Mouse (Mus musculus) embryo, embryonic 11.5 days (tissue): ENCODE results near the gene Zic5.

Experiments
- DNase-seq: peaks from one replicate; pipeline ENCODE4 v3.0.0-alpha.2; 2012; ENCODE audit warnings: low read depth, low spot score

The Zic5 gene

GRCm38 (mm10) chr14:122434039-122434438 is 31.4 kb downstream of the Zic5 start:
- DNase-seq: no peak

DNA sequence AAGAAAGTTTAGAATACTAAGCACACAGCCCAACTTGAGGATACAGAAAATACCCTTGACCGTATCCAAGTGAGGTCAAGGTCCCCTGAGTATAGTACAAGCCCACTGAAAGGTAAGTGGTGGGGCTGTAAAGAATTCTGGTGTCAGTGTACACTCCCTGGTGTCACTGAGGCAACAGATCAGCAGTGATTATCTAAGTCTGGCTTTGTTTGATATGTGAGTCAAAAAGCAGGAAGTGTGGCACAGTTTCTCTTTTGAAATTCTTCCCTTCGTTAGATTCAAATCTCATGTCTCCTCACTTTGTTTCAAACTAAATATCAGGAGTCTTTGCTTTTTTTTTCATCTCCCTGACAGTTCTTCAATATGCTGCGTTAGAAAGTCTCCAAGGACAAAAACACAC is 32.9 kb downstream of the Zic5 start:
- DNase-seq: no peak

- no peak for DNase-seq
These were observed 37.8 kb downstream of the Zic5 start for GRCm38 (mm10) chr14:122427654-122428053.

GRCm38 (mm10) chr14:122427204-122427560 is 38.3 kb downstream of the Zic5 start:
- no peak for DNase-seq

- no peak for DNase-seq
These were observed 38.8 kb downstream of the Zic5 start for GRCm38 (mm10) chr14:122426529-122427203.

DNA sequence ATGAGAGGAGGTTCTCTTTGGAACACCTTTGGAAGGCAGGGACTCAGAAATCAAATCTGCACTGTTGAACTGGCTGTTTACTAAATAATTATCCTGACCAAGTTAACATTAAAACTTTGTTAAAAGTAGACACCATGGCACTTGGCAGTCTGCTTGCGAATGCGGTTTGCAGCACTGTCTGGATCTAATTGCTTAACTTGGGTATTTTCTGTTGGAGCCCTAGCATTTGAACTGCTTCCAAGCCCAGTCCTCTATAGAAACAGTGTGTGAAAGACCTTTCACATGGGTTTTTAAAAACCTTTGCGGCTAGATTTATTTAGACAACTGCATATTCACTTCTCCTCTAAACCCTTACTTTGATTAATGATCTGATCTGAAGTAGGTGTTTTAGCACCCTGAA is 41.0 kb downstream of the Zic5 start:
- no peak for DNase-seq

- DNase-seq: no peak
These were observed 49.2 kb downstream of the Zic5 start for GRCm38 (mm10) chr14:122416166-122416771.

DNA sequence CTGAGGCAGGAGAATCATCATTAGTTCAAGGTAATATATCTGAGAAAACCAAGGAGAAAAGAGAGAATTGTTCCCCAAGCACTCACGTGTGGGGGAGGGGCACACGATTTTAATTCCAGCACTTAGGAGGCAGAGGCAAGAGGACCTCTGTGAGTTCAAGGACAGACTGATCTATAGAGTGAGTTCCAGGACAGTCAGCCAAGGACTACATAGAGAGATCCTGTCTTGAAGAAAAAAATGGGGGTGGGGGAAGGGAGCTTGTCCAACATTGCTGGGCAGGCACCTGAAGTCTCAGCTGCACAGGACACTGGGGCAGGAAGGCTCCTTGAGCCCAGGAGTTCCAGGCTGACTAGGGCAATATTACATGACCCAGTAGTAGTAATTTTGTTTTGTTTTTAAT is 50.7 kb downstream of the Zic5 start:
- DNase-seq: no peak

GRCm38 (mm10) chr14:122413542-122413928 is 51.9 kb downstream of the Zic5 start:
- DNase-seq: no peak

DNA sequence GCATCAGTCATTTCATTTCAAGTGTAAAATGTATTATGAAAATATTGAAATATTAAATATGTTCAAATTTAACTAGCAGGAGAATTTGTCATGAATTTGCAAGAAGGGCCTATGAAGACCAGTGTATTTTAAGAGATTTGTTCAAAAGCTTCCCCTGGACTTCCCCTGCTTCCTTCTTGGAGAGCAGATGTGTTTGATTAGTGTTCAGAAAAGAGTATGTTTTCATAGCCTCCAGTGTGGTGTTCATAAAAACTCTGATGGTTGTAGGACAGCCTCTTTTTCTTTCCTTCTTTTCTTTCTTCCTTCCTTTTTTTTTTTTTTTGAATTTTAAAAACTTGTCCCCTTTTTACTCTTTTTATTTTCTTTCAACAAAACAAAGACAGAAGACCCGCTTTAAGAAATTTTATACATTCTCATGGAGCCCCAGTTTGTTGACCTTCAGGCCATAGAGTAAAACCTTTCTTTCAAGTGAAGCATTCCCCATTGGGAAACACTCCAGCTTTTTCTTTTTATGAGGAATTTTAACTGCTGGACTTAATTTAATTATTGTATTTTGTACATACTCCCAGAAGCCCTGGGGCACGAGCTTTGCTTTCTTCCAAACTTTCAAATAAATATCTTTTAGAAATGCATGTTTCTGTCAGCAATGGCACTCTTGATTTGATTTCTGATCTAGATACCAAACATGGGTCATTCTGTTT is 52.5 kb downstream of the Zic5 start:
- DNase-seq: no peak
